Mouse (Mus musculus) forebrain, embryonic 15.5 days (tissue): ENCODE measurements at regions not wholly inside any gene's neighbourhood (a gene's known extent, or its start where the extent isn't known, plus 50 kb on each side); places are given as distances from the start of the nearest gene placed in this dataset.
"Not testable (repeated sequence)": the region's sequence is repeated elsewhere in the genome, so short reads cannot be mapped to it uniquely, and the experiment has no call there.

Experiments
- ATAC-seq: fragments of 200-750 bp; cut with Nextera tagmentation; replicated peaks from 2 replicates; pipeline ENCODE4 v1.8.0; 2017; ENCODE audit warnings: mild to moderate bottlenecking, moderate TSS enrichment, moderate library complexity
- H3K27ac ChIP-seq: fragments of 300-500 bp; sonication (generic); replicated peaks from 2 replicates; pipeline ENCODE4 v1.5.1; 2015; ENCODE audit warnings: mild to moderate bottlenecking, inconsistent platforms
- H3K27me3 ChIP-seq: fragments of 300-500 bp; sonication (generic); 2 replicates; pipeline ENCODE4 v1.6.1; 2015; ENCODE audit warnings: inconsistent platforms
- H3K36me3 ChIP-seq: fragments of 300-500 bp; sonication (generic); 2 replicates; pipeline ENCODE4 v1.6.1; 2015; ENCODE audit warnings: mild to moderate bottlenecking, inconsistent platforms
- H3K4me1 ChIP-seq: fragments of 300-500 bp; sonication (generic); 2 replicates; pipeline ENCODE4 v1.6.1; 2015; ENCODE audit warnings: inconsistent platforms
- H3K4me2 ChIP-seq: fragments of 300-500 bp; sonication (generic); replicated peaks from 2 replicates; pipeline ENCODE4 v1.6.1; 2015; ENCODE audit warnings: mild to moderate bottlenecking, inconsistent platforms
- H3K4me3 ChIP-seq: fragments of 300-500 bp; sonication (generic); 2 replicates; pipeline ENCODE4 v1.5.1; 2015; ENCODE audit warnings: mild to moderate bottlenecking, inconsistent platforms
- H3K9ac ChIP-seq: fragments of 300-500 bp; sonication (generic); replicated peaks from 2 replicates; pipeline ENCODE4 v1.6.1; 2015; ENCODE audit warnings: mild to moderate bottlenecking, inconsistent platforms
- H3K9me3 ChIP-seq: fragments of 300-500 bp; sonication (generic); 2 replicates; pipeline ENCODE4 v1.6.1; 2016; ENCODE audit warnings: inconsistent platforms
- WGBS: fragments of 180-500 bp; shearing (Covaris S2); methylation state at CpG from one replicate; pipeline ENCODE4 v1.1.7; 2015; ENCODE audit warnings: mixed read lengths; 5-methylcytosine and 5-hydroxymethylcytosine counted together

DNA sequence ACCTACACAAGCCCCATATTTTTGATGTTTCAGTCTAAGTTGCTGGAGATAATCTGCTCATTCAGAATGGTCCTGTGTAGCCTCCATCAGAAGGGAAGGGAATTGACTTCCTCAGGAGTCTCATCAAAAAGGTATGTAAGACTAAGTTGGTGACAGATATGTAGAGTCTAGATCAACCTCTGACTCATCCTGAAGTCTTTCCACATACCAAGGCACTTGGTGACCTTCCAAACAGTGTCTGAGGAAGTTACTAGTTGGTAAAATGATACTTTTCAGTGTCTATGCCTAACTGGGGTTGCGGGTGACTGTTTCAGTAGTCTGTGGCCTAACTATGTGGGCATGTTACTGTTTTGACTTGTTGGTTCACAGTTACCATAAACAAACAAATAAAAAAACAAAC, 133.0 kb upstream of the Plcb4 start:
- no peak for ATAC-seq
- no peak overlapping the region for H3K4me3 ChIP-seq
- H3K36me3 ChIP-seq = no peaks in the 10 kb centered on the region
- no peak overlapping the region for H3K27ac ChIP-seq
- H3K27me3 ChIP-seq = no peaks in the 10 kb centered on the region
- H3K4me1 ChIP-seq = no peaks in the 10 kb centered on the region
- H3K9ac ChIP-seq = no peak overlapping the region
- H3K4me2 ChIP-seq = no peak overlapping the region
- 97% methylated on average over 1 of the region's 1 CpGs for WGBS
- H3K9me3 ChIP-seq = no peaks in the 10 kb centered on the region

DNA sequence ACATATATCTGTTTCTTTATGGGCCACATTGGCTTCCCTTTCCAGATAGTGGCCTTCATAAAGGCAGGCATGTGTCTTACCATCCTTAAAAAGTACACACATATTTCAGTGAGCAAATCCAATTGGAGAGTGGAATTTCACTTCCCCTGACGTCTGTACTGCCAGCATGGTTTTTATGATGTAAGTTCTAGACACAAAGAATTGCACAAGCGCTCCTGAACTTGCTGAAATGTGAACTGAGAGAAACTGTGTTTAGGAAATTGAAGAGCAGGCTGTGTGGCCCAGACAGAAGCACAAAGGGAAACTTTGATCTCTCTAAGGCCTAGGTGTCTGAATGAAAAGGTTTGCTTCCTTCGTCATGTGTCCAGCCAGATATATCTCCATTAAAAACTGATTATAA, 129.2 kb upstream of the Plcb4 start:
- Histone ChIP-seq H3K4me2 (no peak overlapping the region), H3K27ac (no peak overlapping the region), H3K4me1 (no peaks in the 10 kb centered on the region), H3K4me3 (no peak overlapping the region), H3K9me3 (no peaks in the 10 kb centered on the region), H3K27me3 (no peaks in the 10 kb centered on the region), H3K36me3 (no peaks in the 10 kb centered on the region), H3K9ac (no peak overlapping the region)
- 78% methylated on average over 3 of the region's 3 CpGs for WGBS
- ATAC-seq = no peak

DNA sequence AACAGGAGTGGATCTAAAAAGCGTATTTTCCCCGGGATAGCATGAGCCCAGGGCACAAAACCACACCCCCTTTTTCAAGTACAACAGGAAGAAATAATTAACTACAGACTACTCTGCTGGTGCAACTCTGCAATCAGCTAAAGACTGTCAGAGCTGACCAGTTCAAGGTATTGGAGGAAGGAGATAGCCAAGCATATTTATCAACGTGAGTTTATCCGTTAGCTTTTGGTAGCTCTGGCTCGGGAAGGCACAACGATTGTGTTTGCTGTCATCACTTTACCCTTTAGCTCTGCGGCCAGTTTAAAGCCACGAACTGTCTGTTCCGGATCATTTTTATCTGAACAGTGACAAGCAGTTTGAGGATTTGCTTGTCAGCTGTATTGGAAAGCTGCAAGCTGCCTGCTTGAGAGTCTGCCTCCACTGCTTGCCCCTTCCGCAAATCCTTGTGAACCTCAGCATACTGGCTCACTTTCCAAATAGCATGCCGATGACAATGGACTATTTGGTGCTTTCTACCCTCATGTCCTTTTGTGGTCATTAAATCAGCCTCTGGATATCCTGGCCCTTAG, 122.4 kb upstream of the Plcb4 start:
- Histone ChIP-seq H3K4me2 (no peak overlapping the region), H3K9me3 (no peaks in the 10 kb centered on the region), H3K4me1 (peaks cover 15% of the 10 kb centered on the region), H3K4me3 (no peak overlapping the region), H3K27ac (no peak overlapping the region), H3K27me3 (no peaks in the 10 kb centered on the region), H3K9ac (no peak overlapping the region), H3K36me3 (no peaks in the 10 kb centered on the region)
- WGBS = 63% methylated on average over 11 of the region's 11 CpGs
- ATAC-seq = no peak

DNA sequence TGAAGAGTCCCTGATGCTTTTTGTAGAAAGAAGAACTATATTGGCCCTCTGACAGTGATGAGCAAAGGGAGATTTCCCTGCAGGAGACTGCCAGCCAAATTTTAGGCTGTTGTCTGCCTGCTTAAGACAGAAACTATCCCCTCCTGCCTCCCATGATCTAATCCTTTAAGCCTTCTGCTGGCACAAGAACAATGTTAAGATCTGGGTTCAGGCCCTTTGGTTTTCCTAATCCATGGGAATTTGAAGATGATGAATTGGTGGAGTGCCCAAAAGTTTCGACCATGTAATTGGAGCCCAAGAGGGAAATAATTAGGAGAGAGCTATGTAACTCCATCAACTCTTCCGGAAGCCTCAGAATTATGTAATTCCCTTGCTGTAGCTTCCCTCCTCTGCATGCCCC, 120.8 kb upstream of the Plcb4 start:
- Histone ChIP-seq H3K4me3 (no peak overlapping the region), H3K36me3 (no peaks in the 10 kb centered on the region), H3K9ac (no peak overlapping the region), H3K9me3 (no peaks in the 10 kb centered on the region), H3K27me3 (no peaks in the 10 kb centered on the region), H3K27ac (no peak overlapping the region), H3K4me1 (peaks cover 24% of the 10 kb centered on the region), H3K4me2 (no peak overlapping the region)
- ATAC-seq = no peak
- 9% methylated on average over 2 of the region's 2 CpGs for WGBS

DNA sequence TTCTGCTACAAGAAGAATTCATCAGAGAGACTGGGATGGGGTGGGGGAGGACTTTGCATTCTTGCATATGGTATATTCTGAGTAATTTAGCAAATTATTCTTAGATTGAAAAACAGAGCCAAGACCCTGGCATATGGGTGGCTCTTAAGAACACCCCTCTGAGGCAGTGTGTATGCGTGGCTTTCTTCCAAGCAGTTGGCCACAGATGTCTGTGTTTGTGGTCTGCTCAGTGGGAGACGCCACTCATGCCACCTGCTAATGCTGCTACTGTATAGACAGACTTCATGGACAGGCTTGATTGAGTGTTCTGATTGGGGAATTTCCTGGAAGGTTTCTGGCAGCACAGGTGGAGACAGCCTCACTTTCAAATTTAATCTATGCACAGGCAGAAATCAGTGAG, 117.8 kb upstream of the Plcb4 start:
- H3K27ac ChIP-seq = peak overlapping the region; percentile 28; the same call in 1 of the 2 replicates

DNA sequence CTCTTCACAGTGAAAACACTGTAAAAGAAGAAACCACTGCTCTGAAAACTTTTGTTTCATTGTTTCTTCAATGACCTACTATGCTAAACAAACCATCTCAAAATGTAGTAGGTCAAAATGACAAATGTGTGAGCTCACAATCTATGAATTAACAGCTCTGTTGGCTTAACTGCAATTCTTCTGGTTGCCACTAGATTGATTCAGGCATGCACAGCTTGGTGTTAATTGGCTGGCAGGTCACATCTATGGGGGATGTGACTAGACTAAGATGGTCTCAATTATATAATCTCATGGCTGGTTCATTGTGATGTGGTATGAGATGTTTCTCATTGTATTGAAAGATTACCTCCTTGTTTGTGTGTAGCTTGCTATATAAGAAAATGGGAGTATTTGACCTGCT, 116.9 kb upstream of the Plcb4 start:
- ATAC-seq = no peak
- Histone ChIP-seq H3K9ac (no peak overlapping the region), H3K4me1 (peaks cover 24% of the 10 kb centered on the region), H3K27me3 (no peaks in the 10 kb centered on the region), H3K36me3 (no peaks in the 10 kb centered on the region), H3K4me3 (no peak overlapping the region), H3K27ac (no peak overlapping the region), H3K4me2 (no peak overlapping the region), H3K9me3 (no peaks in the 10 kb centered on the region)

More for the DNA sequence above, 117.8 kb upstream of the Plcb4 start:
- no peak overlapping the region for H3K4me3 ChIP-seq
- no peaks in the 10 kb centered on the region for H3K27me3 ChIP-seq
- WGBS = 26% methylated on average over 2 of the region's 2 CpGs
- H3K9me3 ChIP-seq = no peaks in the 10 kb centered on the region
- no peaks in the 10 kb centered on the region for H3K36me3 ChIP-seq
- no peak overlapping the region for H3K9ac ChIP-seq
- peak; percentile 99 for ATAC-seq
- peaks cover 24% of the 10 kb centered on the region for H3K4me1 ChIP-seq
- H3K4me2 ChIP-seq = no peak overlapping the region

DNA sequence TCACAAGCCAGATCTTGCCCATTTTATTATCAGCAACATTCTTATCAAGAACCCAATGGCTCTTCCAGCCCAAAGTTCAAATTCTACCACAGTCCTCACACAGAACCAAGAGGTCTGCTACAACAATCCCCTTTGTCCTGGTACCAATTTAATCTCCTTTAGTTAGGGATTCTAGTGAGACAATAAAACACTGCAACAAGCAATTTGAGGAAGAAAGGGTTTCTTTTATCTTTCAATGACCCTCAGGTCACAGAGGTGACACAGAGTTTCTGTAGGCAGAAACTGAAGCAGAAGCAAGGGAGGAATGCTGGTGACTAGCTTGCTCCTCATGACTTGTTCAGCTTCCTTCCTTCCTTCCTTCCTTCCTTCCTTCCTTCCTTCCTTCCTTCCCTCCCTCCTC, 113.9 kb upstream of the Plcb4 start:
- Histone ChIP-seq H3K9ac (no peak overlapping the region), H3K4me3 (no peak overlapping the region)
- no peak for ATAC-seq

DNA sequence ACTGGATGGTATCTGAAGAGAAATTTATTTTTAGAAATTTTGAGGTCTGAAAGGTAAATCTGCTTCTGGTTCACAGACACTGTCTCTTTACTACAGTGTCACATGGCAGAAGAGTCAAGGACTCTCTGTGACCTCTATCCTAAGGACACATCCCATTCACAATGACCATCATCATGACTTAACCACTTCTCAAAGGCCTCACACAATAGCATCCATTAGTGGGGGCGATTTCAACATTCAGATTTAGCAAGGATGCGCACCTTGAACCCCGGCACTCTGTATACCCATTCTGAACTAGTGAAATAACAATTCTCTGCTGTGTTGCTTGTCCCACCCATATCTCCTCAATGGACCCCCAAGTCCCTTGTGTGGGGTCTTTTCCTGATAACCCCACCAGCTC, 110.8 kb upstream of the Plcb4 start:
- Histone ChIP-seq H3K9me3 (no peaks in the 10 kb centered on the region), H3K27me3 (no peaks in the 10 kb centered on the region), H3K4me1 (no peaks in the 10 kb centered on the region), H3K4me2 (no peak overlapping the region), H3K9ac (no peak overlapping the region), H3K36me3 (no peaks in the 10 kb centered on the region), H3K27ac (no peak overlapping the region), H3K4me3 (no peak overlapping the region)
- no peak for ATAC-seq
- 88% methylated on average over 3 of the region's 3 CpGs for WGBS

More for the DNA sequence above, 113.9 kb upstream of the Plcb4 start:
- Histone ChIP-seq H3K36me3 (no peaks in the 10 kb centered on the region), H3K27me3 (no peaks in the 10 kb centered on the region), H3K9me3 (no peaks in the 10 kb centered on the region), H3K4me1 (peaks cover 17% of the 10 kb centered on the region), H3K27ac (no peak overlapping the region), H3K4me2 (no peak overlapping the region)

DNA sequence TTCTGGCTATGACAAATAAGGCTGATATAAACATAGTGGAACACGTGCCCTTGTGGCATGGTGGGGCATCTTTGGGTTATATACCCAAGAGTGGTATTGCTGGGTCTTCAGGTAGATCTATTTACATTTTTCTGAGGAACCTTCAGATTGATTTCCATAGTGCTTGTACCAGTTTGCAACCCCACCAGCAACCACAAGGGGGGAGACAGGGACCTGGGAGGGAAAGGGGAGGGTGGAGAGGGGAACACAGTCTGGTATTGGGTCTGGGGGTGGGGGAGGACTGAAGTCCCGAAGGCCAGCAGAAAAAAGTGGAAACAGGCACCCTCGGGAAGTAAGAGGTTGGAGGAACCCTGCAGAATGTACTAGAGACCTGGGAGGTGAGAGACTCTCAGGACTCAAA, 105.8 kb upstream of the Plcb4 start:
- Histone ChIP-seq H3K27me3 (no peaks in the 10 kb centered on the region), H3K9ac (no peak overlapping the region), H3K4me1 (no peaks in the 10 kb centered on the region), H3K9me3 (no peaks in the 10 kb centered on the region), H3K27ac (no peak overlapping the region), H3K4me3 (no peak overlapping the region), H3K36me3 (no peaks in the 10 kb centered on the region), H3K4me2 (no peak overlapping the region)
- WGBS = 76% methylated on average over 3 of the region's 3 CpGs
- ATAC-seq = no peak

DNA sequence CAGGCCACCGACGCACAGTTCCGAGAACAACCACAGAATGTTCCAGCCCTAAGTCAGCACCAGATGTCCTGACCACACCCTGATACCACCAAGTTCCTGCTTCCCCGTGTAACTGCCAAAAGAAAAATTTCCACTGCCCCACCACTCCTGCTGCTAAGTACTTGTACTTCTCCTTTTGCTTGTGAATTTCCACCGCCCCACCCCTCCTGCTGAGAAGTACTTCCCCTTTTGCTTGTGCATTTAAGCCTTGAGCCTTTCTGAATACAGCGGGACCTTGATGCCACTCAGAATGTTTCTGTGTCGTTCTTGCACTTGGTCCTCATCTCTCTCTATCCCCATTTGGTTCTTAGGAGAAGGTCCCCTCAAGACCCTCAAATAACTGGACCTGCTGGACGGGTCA, 100.8 kb upstream of the Plcb4 start:
- H3K27me3 ChIP-seq, H3K9me3 ChIP-seq, H3K4me2 ChIP-seq, H3K9ac ChIP-seq, H3K27ac ChIP-seq, H3K4me1 ChIP-seq, ATAC-seq, H3K36me3 ChIP-seq, H3K4me3 ChIP-seq: not testable (repeated sequence)
- 92% methylated on average over 8 of the region's 8 CpGs for WGBS

DNA sequence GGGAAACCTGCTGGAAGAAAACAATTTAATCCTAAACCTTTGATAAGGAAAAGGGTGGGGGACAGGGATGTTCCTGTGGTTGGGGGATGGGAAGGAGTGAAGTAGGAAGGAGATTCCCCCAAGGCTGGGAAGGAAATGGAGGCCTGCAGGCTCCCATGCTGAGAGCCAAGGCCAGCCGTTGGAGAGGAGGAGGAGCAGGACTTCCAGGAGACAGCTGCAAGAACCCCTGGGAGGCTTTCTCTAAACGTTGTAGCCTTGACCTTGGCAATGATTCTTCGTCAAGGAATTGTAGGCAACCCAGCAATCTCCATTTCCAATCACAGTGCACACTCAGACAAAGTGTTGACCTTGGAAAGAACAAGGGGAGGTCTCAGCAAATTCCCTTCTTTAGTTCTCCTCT, 99.5 kb upstream of the Plcb4 start:
- WGBS = 60% methylated on average over 3 of the region's 3 CpGs

DNA sequence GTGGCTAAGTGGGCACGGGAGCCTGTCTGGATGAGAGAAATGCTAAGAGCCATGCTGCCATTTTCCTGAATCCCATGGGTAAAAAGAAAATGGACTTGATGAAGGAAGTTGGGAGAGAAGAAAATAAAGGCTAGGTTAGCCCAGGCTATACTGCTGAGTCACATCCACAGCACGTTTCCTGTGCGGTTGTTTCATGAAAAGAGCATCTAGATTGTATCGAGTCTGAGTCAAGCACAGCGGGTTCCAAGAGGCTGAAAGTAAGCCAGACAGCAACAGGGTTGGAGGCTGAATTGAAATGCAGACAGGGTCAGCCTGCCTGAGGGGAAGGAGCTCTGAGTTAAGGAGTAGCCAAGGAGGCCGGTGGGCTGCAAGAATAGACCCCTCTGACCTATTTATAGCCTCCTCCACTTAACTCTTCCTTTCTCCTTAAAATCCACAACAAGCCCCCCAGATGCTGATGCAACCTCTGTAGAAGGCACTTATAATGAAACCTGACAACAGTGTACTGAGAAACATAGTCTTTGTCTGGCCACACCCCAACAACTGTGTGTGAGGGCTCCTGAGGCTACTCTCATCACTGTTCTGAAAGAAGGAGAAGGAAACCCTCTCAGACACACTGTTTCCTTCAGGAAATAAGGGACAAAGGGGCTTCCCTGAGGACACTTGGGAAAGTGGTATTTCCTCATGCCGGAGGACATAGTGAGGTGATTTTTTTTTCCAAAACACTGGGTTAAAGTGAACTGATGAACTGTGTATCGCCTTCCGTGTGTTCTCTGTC, 98.7 kb upstream of the Plcb4 start:
- no peak overlapping the region for H3K9ac ChIP-seq
- H3K36me3 ChIP-seq = no peaks in the 10 kb centered on the region
- H3K27ac ChIP-seq = no peak overlapping the region
- WGBS = 80% methylated on average over 9 of the region's 9 CpGs
- ATAC-seq = no peak
- no peaks in the 10 kb centered on the region for H3K27me3 ChIP-seq
- no peaks in the 10 kb centered on the region for H3K9me3 ChIP-seq
- no peak overlapping the region for H3K4me3 ChIP-seq
- H3K4me2 ChIP-seq = no peak overlapping the region
- H3K4me1 ChIP-seq = no peaks in the 10 kb centered on the region

More for the DNA sequence above, 99.5 kb upstream of the Plcb4 start:
- H3K27ac ChIP-seq = no peak overlapping the region
- no peak overlapping the region for H3K9ac ChIP-seq
- ATAC-seq = no peak
- no peak overlapping the region for H3K4me3 ChIP-seq
- no peak overlapping the region for H3K4me2 ChIP-seq
- no peaks in the 10 kb centered on the region for H3K36me3 ChIP-seq
- no peaks in the 10 kb centered on the region for H3K27me3 ChIP-seq
- H3K4me1 ChIP-seq = no peaks in the 10 kb centered on the region
- no peaks in the 10 kb centered on the region for H3K9me3 ChIP-seq

DNA sequence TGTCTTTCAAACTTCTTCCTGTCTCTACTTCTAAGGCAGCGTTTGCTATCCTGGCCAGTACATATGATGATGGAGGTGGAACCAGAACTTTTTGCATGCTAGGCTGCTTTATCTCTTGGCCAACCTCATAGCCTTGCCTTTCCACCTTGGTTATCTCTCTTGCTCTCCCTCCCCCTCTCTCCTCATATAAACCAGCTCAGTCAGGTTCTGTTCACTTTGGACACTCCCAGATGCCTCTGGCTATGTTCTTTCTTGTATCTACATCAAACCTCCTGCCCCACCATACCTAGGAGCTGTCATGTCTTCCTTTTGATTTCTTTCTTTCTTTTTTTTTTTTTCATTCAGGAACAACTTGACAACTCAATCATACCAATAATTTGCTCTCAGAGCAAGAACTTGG, 98.0 kb upstream of the Plcb4 start:
- Histone ChIP-seq H3K4me2 (no peak overlapping the region), H3K9ac (no peak overlapping the region), H3K4me3 (no peak overlapping the region), H3K4me1 (no peaks in the 10 kb centered on the region), H3K27me3 (no peaks in the 10 kb centered on the region), H3K9me3 (no peaks in the 10 kb centered on the region), H3K27ac (no peak overlapping the region), H3K36me3 (no peaks in the 10 kb centered on the region)
- ATAC-seq = no peak
- WGBS = 94% methylated on average over 1 of the region's 1 CpGs
